Mouse (Mus musculus) C2C12 (cell line): ENCODE results near the gene Pecr.
"Not testable (repeated sequence)": the region's sequence is repeated elsewhere in the genome, so short reads cannot be mapped to it uniquely, and the experiment has no call there.

Experiments
- CTCF ChIP-seq: IDR thresholded peaks from one replicate; pipeline ENCODE4 v1.5.1; 2011; ENCODE audit not compliant: control insufficient read depth, insufficient read depth, insufficient read length
- MAX ChIP-seq: IDR thresholded peaks from one replicate; pipeline ENCODE4 v1.6.1; 2011; ENCODE audit warnings: mild to moderate bottlenecking, control low read depth
- MYOG ChIP-seq: IDR thresholded peaks from one replicate; pipeline ENCODE4 v1.6.1; 2011; ENCODE audit not compliant: control insufficient read depth, insufficient read length; ENCODE audit errors: extremely low read depth

GRCm38 (mm10) chr1:72225720-72226171, 58.4 kb downstream of the Pecr start:
- not testable (repeated sequence) for TF ChIP-seq CTCF, MYOG, MAX
